Mouse (Mus musculus) left cerebral cortex, postnatal 36 days (tissue): ENCODE measurements around the gene Tsks. TPM values are rescaled to one million over a fixed set of nuclear protein-coding genes. Genes with fewer than 3 reads are reported as not detected.

Source experiments
- DNase-seq, 2 experiments: peaks; one replicate each; pipeline ENCODE4 v3.0.0; 2021 to 2022; ENCODE audit warnings: low spot score in 2 of 2, mixed read lengths in 1 of 2
- intact Hi-C: fragments of 180-260 bp; cut with DNase I; formaldehyde crosslinking; loops from one replicate; pipeline ENCODE4 v1.15.1; 2025
- total RNA-seq, 2 experiments: library from RNA; stranded (reverse); gene quantifications; 2 replicates each; pipeline ENCODE4 v1.2.3; 2021

Gene Tsks
- total RNA-seq, 2 experiments from 2014 or later: 1.4 to 3.4 TPM

DNA sequence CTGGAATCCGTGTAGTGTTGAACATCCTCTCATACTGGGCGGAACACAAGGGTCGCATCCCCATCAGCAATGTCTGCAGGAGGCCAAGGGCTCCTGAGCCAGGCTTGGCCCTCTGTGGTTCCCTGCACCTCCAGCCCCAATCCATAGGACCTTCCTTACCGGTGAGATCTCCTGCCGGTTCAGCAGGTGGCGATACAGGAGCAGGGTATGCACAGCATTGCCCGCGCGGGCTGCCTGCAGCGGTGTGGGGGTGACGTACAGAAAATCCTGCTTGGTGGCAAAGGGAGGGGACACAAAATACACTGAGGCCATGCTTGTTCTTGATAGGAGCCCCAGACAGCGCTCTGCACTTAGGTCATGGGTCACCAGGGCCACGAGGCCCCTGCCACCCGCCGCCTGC is 23.6 kb downstream of the Tsks start:
- intact Hi-C loops: no loop called here
- no peak for DNase-seq

GRCm38 (mm10) chr7:44970231-44970691 is 27.3 kb downstream of the Tsks start:
- intact Hi-C loops: loop anchor here (5.0 kb wide), 1 partner anchor 43 kb away; the partner anchor contains the start of gene Ap2a1
- DNase-seq: peak; percentile 79 to 81

DNA sequence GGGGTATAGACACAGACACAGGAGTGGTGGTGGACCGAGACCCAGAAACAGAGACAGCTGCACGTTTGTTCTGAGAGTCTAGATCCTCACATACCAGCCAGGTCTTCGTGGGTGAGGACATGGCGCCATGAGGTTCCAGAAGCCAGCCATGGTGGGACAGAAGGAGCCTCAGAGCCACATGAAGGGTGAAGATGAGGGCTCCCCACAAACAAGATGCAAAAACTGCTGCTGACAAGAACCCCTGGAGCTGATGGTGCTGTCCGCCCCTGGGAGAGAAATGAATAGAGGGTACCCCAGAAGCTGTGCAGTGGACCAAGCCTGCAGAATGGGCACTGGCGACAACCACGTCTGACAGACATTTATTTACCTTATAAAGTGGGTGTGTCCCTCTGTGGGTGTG is 28.1 kb downstream of the Tsks start:
- DNase-seq: no peak
- intact Hi-C loops: loop anchor here (5.0 kb wide), 1 partner anchor 44 kb away; the partner anchor contains the start of gene Ap2a1

DNA sequence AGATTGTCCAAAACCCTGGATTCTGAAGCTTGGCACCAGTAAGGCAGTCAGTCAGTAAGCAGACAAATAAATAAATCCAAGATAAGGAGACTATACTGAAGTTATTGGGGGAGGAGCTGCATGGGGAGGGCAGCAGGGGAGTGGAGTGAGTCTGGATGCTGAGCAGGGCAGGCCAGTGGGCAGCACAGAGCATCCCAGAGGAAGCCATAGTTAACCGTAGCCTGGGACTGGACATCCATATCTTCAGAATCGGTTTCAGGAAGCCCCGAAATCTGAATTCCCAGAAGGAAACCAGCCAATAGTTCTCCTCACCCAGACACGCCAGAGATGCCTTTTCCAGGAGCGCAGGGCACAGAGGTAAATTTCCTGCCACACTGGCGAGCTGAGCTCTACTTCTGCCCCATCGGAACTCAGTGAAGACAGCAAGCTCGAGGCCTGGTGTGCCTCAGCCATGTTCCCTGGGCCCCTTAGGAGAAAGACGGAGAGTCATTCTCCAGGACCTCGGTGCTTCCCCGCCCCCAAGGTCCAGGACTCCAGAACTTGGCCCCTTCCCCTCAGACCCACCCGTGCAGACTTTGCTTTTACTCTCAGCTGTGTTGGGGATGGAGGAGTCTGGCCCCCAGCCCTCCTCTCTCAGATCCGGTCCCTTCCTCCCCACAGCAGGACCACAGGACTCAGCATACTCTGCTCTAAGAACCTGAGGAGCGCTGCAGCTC is 30.6 kb downstream of the Tsks start:
- no peak for DNase-seq
- intact Hi-C loops: loop anchor here (5.0 kb wide), 1 partner anchor 46 kb away; the partner anchor contains the start of gene Ap2a1

- intact Hi-C loops: loop anchor here (5.0 kb wide), 1 partner anchor 47 kb away; the partner anchor contains the start of gene Ap2a1
- DNase-seq: peak; percentile 86
These were observed 31.5 kb downstream of the Tsks start, which contains the start of gene Cpt1c for GRCm38 (mm10) chr7:44974383-44975116. Gene Cpt1c (minus strand): TSS chr7:44974851.

GRCm38 (mm10) chr7:44975117-44975419 is 32.1 kb downstream of the Tsks start:
- no peak for DNase-seq
- intact Hi-C loops: no loop called here

GRCm38 (mm10) chr7:44978300-44978699 is 35.3 kb downstream of the Tsks start:
- intact Hi-C loops: no loop called here
- DNase-seq: no peak

GRCm38 (mm10) chr7:44981539-44981938 is 38.5 kb downstream of the Tsks start:
- intact Hi-C loops: loop anchor here (5.0 kb wide), 1 partner anchor 71 kb away; the partner anchor contains the start of gene Prr12
- no peak for DNase-seq

GRCm38 (mm10) chr7:44983085-44983484 is 40.1 kb downstream of the Tsks start:
- DNase-seq: peak; percentile 73 to 83

GRCm38 (mm10) chr7:44983944-44984832 is 41.2 kb downstream of the Tsks start:
- no peak for DNase-seq
- intact Hi-C loops: loop anchor here (5.0 kb wide), 1 partner anchor 68 kb away; the partner anchor contains the start of gene Prr12

More at GRCm38 (mm10) chr7:44983085-44983484, 40.1 kb downstream of the Tsks start:
- intact Hi-C loops: loop anchor here (5.0 kb wide), 1 partner anchor 69 kb away; the partner anchor contains the start of gene Prr12

GRCm38 (mm10) chr7:44984833-44985164 is 41.8 kb downstream of the Tsks start:
- intact Hi-C loops: loop anchor here (5.0 kb wide), 1 partner anchor 68 kb away; the partner anchor contains the start of gene Prr12
- DNase-seq: no peak

DNA sequence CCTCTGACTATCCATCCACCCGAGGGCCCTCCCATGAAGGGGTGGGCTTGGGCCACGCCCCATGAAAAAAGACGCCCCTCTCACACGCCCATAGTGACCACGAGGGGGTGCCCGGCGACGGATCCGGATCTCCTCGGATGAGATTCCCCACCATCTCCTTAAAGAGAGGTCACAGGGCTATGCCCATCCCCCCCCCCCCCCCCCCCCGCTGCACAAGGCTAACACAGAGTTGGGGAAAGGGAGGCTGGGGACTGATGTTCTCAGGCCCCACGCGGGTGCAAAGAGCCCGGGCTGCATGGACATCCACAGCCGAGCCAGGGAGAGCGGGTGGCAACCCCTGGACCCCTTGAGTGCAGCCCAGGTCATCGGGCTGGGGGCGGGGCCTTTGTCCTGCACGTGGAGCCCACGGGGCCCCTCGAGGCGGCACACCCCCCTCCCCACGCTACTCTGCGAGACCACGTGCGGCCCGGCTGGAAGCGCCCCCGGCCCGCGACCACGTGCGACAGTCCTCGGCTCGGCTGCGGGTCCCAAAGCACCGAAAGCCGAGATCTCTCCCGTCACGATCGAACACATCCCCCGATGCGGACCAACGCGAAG is 42.7 kb downstream of the Tsks start:
- intact Hi-C loops: no loop called here
- DNase-seq: peak; percentile 47 to 48

GRCm38 (mm10) chr7:44986192-44986878 is 43.3 kb downstream of the Tsks start, which contains the start of gene Prmt1:
Gene Prmt1 (minus strand): TSS chr7:44986568.
- peak; percentile 99 for DNase-seq
- intact Hi-C loops: no loop called here

DNA sequence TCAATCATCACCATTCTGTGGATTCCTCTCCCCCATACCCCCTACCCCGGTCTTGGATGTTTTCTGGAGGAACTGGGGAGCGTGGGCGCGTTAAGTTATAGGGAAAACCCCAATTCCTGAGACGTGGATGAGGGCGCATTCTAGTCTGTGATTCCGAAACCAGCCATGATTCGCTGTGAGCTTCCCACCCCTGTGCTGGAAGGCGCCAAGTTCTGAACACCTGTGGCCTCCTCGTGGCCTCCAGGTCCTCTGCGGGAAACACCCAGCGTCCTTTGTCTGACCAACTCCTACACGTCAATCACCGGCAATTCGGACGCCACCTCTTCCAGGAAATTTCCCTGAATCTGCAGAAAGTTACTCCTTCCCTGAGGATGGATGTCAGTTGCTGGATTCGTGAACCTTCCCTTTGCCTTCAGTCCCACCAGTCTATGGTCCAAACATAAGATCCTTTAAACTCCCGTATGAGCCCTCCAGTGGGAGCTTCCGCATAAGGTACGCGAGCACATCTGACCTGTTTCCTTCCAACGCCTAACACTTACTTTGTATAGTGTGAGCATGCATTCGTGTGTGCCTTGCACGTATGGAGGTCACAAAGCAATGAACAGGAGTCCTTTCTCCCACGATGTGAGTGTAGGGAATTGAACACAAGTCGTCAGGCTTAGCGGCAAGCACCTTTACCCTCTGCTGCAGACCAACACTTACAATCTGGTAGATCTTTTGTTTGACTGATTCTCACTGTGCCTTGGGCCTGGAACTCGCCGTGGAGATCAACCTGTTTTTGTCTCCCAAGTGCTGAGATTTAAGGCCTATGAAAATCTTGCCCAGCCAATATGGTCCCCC is 44.1 kb downstream of the Tsks start:
- DNase-seq: peak in 1 of 2 experiments; percentile 28
- intact Hi-C loops: no loop called here

- DNase-seq: no peak
- intact Hi-C loops: loop anchor here (2.0 kb wide), 1 partner anchor 20 kb away; the partner anchor contains the start of genes Rras and Scaf1
These were observed 53.7 kb downstream of the Tsks start for GRCm38 (mm10) chr7:44996672-44997071.

DNA sequence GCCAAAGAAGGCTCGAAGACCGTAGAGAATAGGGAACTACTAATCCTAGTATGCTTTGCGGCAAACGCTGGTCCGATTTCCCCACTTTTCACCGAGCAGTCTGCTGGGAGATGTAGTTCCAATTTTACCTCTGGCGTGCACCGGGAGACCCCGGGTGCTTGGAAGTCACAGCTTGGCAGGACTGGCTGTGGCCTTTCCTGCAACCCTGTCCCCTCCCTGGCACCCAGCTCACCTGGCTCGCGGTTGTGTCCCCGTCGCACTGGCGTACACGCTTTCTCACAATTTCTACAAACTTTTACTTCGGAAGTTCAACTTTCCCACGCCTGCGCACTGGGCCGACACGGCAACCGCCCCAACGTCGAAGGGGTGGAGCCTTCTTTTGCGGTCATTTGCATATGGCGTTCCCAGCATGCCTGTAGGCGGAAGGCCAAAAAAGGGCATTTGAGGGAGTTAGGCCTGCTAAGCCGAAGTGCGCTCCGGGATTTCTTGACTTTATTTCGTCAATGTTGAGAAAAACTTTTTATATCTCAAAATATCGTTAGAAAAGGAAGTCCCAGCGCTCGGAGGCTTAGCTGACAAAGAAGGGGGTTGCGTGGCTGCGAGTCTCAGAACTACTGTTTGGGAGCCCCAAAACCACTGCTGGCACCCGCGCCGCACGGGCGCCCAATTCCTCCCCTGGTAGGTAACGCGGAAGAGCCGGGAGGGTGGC is 54.4 kb downstream of the Tsks start, which contains the start of gene Irf3:
Gene Irf3 (plus strand): TSS at position 418 of the 709 bp plus-strand sequence.
- intact Hi-C loops: loop anchor here (2.0 kb wide), 1 partner anchor 19 kb away; the partner anchor contains the start of genes Rras and Scaf1
- DNase-seq: peak; percentile 96 to 97
